Mouse (Mus musculus) G1E (cell line): ENCODE measurements around the gene Mecr.
A peak's percentile ranks its signal among the peaks of the same experiment; 100 is the strongest.

ENCODE experiments used
- CTCF ChIP-seq: IDR thresholded peaks from 2 replicates; pipeline ENCODE4 v1.5.1; 2012; ENCODE audit warnings: low read depth, low read length, inconsistent platforms, mixed read lengths
- POLR2AphosphoS5 ChIP-seq: IDR thresholded peaks from 2 replicates; pipeline ENCODE4 v1.6.1; 2012; ENCODE audit warnings: low read depth, low read length, inconsistent platforms; ENCODE audit not compliant: insufficient replicate concordance
- TAL1 ChIP-seq: conservative IDR thresholded peaks from 2 replicates; pipeline ENCODE4 v1.6.1; 2012; ENCODE audit warnings: low read depth, low read length, inconsistent platforms, mixed read lengths

GRCm38 (mm10) chr4:131837872-131838524 is 5.3 kb upstream of the Mecr start, which contains the start of gene Ptpru:
- TF ChIP-seq CTCF = peak; percentile 95
- TF ChIP-seq TAL1 = no peak
- no peak for TF ChIP-seq POLR2AphosphoS5
